Mouse (Mus musculus) layer of hippocampus, postnatal 25 days (tissue): ENCODE results near the gene Rdh7. TPM values are rescaled to one million over a fixed set of nuclear protein-coding genes. Genes with fewer than 3 reads are reported as not detected.
"Not testable (repeated sequence)": the region's sequence is repeated elsewhere in the genome, so short reads cannot be mapped to it uniquely, and the experiment has no call there.

Source experiments
- DNase-seq, 2 experiments: peaks; one replicate each; pipeline ENCODE4 v3.0.0; 2022; ENCODE audit warnings: mixed read lengths in 2 of 2, low spot score in 1 of 2; ENCODE audit errors: extremely low spot score in 1 of 2
- total RNA-seq, 2 experiments: library from RNA; stranded (reverse); gene quantifications; 2 replicates each; pipeline ENCODE4 v1.2.3; 2021

The Rdh7 gene
- total RNA-seq, 2 experiments from 2014 or later: not detected

DNA sequence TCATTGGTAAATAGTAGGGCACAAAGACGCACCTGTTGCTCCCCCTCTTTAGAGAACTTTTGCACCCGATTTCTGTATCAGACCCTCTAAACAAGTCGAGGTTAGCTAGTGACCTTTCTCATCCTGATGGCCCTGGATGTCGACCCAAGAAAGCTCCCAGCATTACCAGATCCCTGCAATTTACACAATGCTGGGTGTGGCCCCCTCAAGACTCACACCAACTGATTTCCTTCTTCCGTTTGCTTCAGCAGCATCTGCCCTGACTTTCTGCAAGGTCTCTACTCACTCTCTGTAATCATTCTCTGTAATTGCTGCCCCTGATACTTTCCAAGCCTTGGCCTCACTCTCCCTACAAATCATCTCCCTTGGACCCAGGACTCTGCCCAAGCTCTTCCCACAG lies 8.1 kb upstream of the Rdh7 start:
- no peak for DNase-seq

DNA sequence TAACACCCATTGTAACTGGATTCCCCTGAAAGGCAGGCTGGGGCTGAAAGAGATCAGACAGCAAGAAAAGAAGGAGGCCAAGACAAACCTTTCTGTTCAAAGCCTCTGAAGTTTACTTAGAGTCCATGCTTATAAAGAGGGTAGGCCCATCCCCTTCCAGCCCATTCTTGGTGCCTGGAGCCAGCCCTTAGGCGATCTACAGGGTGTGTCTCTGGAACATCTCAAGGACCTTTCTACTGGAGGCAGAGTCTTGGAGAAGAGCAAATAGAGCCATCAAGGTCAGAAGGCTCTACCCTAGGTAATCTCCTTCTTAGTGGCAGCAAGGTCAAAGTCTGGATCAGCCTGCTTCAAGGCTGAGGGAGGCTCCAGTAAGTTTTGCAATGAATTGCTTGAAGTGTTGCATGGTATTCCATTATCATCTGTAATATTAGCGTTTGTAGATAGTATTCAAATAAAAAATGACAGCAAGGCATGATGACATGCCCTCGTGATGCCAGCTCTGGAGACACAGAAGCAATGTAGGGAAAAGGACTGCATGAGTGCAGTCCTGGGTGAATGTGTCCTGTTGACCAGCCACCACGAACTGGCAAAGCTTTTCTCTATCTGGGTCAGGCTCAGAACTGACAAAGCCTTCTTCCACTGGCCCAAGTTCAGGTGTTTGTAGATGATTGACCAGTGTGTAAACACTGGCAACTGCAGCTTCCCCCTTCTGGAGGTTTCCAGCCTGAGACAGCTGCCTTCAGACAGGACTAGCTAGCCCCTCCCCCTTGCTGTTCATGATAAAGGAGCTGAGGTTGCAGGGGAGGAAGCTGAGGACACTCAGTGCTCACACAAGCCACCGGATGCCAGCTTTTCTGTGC lies 4.8 kb upstream of the Rdh7 start:
- not testable (repeated sequence) for DNase-seq

DNA sequence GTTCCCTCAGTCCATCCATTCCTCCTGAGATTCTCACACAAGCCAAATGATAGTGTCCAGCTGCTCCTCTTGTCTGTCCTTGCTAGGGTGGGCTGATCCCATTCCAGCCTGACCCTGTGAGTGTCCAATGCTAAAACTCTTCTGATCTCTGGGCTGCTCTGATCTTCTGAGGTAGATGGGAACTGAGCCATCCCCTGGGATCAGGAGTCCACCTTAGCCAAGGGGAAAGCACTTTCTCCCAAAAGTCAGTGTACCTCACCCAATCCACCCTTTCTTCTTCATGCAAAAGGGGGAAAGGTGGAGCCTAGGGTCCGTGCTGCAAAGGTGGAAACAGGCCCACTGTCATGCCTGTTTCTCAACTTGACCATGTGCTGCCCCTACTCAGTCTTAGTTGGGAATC lies 2.9 kb upstream of the Rdh7 start:
- no peak for DNase-seq

DNA sequence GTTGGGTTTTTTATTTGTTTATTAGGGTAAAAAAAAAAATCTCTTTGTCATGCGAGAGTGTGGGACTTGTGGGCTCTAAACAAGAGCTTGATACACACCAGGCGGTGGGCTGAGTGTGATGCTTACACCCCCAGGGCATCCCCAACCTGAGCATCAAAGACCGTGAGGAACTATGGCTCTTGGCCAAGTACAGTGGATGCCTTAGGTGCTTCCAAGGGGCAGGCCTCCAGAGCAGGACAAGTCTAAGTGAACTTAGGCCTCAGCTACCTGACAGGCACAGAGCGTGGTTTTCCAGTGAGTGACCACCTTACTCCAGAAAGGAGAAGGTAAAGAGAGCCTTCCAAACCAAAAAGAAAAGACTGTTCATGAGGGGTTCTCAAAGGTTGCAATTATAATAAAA lies 1.6 kb downstream of the Rdh7 start:
- no peak for DNase-seq

DNA sequence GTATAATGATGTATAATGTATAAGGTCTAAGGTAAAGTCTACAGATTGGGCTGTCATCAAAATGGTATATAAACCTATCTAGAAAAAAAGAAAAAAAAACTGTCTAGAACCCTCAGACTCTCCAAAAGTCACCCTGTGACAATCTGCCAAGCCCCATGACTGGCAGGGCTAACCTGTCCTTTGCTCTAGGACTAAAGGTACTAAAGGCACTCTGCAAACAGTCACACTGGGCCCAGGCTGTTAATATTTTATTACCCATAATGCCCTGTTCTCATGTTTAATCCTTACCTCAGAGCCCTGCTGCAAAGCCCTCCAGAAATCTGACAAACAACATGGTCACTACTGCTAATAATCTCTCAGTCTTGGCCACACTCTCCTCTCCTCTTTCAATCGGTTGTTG lies 2.1 kb downstream of the Rdh7 start:
- no peak for DNase-seq

DNA sequence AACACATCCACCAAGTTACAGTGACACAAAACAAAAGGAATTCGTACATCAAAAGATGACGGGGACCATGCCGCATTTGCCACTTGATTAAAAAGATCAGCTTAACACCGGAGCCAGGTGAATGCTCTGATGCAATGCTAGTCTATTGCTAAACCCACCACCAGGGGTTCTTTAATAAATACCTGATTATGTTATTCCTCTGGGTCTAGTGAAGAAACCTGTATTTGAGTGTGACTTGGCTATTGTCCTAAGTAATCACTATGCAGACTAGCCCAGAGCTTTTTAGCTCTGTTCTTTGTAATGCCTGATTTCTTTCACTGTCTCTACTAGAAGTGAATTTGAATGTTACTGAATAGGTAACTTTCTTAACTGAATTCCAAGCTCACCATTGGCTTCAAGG lies 7.6 kb downstream of the Rdh7 start:
- no peak for DNase-seq

DNA sequence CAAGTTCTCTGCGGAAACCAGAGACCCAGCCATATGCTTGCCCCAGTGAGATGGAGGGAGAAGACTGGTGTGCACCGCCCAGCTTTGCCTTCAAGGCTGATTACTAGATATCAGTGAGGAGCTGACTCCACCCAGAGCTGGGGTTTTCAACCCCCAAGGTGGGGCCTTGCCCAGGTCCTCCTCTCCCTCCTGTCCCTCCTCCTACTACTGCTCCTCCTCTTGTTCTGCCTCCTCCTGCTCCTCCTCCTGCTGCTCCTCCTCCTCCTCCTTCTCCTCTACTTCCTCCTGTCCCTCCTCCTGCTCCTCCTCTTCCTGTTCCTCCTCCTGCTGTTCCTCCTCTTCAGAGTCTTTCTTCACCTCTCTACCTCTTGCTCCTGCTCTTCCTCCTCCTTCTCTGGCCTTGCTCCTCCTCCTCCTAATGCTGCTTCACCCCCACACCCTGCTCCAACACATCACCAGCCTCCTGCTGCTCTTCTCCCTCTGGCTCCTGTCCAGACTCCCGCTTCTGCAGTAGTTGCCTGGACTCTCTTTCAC lies 9.4 kb downstream of the Rdh7 start:
- DNase-seq: peak in 1 of 2 experiments; percentile 8

DNA sequence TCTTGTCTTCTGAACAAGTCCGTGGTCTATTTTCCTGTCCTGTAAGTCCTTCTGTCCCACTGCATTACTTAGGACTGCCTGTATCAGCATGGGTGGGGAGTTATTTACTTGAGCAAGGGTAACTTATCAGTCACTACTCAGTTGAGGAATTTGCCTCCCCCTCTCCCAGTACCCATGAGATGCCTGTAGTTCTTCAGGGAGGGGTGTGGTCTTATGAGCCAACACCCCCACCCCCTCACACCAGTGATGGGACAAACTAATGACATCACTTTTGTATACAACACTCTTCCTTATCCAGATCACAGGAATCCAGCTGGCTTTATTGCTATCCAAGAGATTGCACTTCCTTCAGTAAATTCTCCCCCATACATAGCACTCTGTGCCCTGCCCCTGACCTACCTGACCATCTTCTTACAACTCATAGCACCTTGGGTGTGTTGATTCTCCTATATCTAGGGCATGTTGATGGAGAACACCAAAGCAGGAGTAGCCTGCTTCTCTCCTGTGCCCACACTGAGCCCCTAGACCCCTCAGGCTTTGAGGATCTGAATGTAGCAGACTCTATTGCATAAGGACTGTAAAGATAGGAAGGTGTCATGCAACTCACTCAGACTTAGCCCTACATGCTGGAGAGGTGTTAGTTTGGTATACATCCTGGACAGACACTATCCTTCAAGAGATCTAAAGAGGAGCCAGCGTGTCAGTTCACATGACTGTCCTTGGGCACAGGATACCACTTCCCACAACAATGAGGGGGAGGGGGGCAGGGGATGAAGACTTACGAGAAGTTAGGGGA lies 10.2 kb downstream of the Rdh7 start:
- DNase-seq: no peak

DNA sequence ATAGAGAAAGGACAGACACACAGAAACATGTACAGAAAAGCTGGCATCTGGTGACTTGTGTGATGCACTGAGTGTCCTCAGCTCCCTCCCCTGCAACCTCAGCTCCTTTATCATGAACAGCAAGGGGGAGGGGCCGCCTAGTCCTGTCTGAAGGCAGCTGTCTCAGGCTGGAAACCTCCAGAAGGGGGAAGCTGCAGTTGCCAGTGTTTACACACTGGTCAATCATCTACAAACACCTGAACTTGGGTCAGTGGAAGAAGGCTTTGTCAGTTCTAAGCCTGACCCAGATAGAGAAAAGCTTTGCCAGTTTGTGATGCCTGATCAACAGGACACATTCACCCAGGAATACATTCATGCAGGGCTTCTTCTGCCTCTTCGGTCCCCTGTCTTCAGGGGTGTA lies 10.9 kb downstream of the Rdh7 start:
- no peak for DNase-seq

DNA sequence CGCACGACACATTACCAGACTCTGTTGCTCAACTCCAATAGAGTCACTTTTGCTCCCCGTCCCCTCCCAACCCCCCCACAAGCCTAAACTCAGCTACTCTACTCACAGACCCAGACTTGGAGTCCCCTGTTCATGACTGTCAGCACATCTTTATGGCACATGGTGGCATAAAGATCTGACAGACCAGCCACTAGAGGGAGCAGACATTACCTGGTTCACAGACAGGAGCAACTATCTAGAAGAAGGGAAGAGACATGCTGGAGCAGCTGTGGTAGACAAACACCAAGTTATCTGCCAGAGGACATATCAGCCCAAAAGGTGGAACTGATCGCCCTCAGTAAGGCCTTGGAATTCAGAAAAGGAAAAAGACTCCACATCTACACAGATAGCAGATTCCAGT lies 16.1 kb downstream of the Rdh7 start:
- DNase-seq: peak in 1 of 2 experiments; percentile 8

DNA sequence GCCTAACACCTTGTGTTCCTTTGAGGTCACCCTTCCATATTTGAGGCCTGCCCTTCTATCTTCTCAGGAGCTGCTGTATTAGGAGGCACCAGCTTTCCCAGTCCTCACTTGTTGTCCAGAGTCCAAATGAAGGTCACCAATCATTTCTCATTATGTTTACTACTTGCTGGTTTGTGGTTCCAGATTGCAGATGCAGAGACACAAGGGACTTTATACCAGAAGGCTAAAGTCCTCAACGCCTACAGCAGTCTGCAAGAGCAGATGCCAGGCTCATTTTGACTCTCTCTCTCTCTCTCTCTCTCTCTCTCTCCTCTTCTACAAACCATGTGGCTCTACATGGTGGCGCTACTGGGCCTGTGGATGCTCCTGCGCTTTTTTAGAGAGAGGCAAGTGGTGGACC lies 22.4 kb downstream of the Rdh7 start, which contains the start of gene Rdh16f2:
Gene Rdh16f2, plus strand, starts transcription at position 243 of the 400 bp plus-strand sequence.
- DNase-seq: no peak

DNA sequence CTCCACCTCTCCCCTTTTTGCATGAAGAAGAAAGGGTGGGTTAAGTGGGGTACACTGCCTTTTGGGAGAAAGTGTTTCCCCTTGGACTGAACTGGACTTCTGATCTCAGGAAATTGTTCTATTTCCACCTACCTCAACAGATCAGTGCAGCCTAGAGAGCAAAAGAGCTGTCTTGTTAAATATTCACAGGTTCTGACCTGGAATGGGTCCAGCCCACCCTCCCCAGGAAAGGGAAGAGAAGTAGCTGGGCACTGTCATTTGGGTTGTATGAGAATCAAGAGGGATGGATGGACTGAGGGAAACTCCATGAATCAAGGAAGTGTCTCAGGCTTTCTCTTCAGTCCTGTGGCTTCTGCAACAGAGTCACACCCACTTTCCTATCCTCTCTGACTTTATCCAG lies 23.7 kb downstream of the Rdh7 start:
- DNase-seq: no peak

DNA sequence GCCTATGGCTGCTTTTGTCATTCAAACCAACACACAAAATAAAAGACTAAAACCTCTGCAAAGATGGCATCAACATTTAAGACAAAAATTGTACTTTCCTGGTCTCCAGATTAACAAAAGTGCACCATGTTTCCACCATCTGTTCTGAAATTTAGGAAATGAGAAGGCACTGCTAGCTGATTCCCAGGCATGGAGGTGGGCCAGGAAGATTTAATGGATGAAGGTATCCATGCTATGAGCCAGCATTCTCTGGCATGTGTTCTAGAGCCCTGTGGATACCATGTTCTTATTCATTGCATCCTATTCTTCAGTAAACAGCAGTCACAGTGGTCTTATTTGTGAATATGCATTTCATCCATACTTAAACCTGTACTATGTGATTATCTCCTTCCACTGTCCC lies 32.2 kb downstream of the Rdh7 start:
- peak in 1 of 2 experiments; percentile 8 for DNase-seq

DNA sequence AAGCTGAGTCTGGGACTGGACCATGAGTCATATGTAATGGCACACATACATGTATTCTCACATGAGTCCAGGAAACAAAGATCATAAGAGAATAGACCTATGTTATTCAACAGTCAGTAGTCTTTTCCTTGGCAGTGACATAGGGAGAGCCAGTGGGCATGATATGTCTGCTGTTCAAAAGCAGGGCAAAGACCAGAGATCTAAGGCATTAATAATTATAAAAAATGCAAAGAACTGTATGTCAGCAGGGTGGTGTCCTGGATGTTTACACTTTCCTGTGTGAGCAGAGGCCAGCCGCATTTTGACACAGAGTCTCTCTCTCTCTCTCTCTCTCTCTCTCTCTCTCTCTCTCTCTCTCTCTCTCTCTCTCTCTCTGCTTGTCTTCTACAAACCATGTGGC lies 39.0 kb downstream of the Rdh7 start, which contains the start of gene Rdh19:
Gene Rdh19, plus strand, starts transcription at position 301 of the 400 bp plus-strand sequence.
- DNase-seq: no peak

DNA sequence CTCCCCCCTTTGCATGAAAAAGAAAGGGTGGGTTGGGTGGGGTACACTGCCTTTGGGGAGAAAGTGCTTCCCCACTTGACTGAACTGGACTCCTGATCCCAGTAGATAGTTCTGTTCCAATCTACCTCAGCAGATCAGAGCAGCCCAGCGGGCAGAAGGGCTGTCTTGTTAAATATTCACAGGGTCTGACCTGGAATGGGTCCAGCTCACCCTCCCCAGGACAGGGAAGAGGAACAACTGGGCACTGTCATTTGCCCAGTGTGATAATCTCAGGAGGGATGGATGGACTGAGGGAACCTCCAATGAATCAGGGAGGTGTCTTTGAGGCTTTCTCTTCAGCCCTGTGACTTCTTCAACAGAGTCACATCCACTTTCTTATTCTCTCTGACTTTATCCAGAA lies 40.5 kb downstream of the Rdh7 start:
- DNase-seq: no peak

DNA sequence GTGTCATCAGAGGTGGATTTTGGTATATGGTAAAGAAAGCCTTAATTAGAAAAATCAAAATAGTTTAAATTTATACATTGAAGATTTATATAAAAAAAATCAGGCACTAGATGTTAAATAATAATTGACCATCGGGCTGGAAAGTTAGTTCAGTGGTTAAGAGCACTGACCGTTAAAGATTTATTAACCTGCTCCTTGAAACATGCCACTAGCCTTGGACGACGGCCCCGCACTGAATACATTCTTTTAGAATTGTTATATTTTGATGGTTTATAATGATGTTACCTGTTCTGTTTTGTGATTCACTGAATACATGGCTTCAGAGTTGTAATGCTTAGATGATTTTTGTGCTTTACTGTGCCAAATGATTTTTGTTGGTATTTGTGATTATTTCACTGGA lies 42.7 kb downstream of the Rdh7 start:
- not testable (repeated sequence) for DNase-seq

DNA sequence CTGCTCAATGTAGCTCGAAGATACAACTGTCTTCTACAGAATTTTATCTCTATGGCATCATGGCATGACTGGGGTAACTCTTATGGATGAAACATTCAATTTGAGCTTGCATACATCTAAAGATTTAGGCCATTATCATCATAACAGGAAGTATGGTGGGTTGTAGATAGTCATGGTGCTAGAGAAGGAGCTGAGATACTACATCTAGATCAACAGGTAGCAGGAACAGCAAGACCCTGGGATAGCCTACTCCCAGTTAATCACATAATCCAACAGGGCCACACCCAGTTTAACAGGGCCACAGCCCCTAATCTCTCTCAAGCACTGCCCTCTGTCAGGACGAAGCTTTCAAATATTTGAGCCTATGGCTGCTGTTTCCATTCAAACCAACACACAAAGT lies 47.8 kb downstream of the Rdh7 start:
- no peak for DNase-seq

DNA sequence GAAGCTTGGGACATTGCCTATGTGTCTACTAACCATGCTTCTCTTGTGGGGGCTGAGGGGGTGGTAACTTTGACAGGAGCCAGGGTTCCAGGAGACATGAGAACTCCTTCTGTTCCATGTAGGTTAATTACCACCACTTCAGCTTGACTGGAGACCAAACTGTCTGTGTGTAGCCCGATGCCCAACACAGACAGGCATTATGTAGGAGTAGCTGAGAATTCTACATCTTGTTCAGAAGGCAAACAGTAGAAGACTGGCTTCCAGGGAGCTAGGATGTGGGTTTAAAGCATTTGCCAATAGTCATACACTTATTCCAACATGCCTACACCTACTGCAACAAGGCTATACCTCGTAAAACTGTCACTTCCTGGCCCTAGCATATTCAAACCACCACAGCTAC lies 50.1 kb downstream of the Rdh7 start:
- DNase-seq: no peak

DNA sequence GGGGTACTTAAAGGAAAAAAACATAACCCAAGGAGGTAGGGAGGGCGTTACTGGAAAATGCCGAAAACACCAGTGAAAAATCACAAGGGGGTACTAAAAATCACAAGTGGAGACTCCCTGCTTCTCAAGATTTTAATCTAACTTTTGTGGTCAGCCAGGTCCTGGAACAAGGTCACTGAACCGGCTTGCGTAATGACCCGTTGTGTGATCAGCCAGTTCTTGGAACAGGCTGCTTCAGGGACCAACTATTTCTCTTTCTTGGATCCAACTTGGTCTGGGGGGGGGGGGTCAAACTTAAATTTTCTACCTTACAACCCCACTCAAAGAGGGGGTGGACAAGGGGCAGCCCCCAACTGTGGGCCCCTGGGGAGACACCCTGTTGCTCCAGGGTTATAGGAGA lies 50.8 kb downstream of the Rdh7 start:
- DNase-seq: not testable (repeated sequence)

DNA sequence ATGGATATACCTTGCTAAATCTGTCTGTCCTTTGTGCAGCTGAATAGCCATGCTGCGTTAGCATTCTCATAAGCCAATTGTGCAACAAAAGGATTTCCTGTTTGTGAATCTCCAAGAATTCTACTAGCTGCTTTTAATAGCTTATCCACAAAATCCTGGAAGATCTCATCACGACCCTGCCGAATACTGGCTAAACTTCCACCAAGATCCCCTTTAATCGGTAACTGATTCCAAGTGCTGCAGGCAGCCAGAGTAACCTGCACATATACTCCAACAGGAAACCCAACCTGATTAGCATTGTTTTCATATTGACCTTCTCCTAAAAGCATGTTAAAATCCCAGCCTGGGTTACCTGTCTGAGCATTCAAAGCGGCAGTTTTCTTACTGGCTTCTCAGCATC lies 53.3 kb downstream of the Rdh7 start:
- no peak for DNase-seq

DNA sequence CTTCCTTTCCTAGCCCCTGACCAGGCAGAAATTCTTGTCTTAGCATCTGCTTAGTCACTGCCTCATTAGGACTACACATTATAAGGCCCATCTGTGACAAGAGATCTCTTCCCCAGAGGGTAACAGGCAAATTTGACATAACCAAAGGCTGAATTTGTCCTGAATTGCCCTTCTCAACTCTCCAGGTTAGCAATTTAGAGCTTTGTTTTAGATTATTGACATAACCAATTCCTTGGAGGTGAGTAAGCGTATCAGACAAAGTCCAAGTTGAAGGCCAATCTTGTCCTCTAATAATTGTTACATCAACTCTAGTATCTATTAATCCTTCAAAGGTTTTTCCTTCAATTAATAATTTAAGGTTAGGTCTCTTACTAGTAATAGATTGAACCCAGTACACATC lies 54.4 kb downstream of the Rdh7 start:
- DNase-seq: not testable (repeated sequence)
